Mouse (Mus musculus) lung, embryonic 14.5 days (tissue): ENCODE data around the gene Lin37. TPM values are rescaled to one million over a fixed set of nuclear protein-coding genes. Genes with fewer than 3 reads are reported as not detected.
A peak's percentile ranks its signal among the peaks of the same experiment; 100 is the strongest.

Experiments used
- ATAC-seq: fragments of 200-750 bp; cut with Nextera tagmentation; 2 replicates; pipeline ENCODE4 v1.8.0; 2017; ENCODE audit warnings: mild to moderate bottlenecking, moderate TSS enrichment, moderate library complexity; ENCODE audit not compliant: insufficient read depth
- DNase-seq: peaks from one replicate; pipeline ENCODE4 v3.0.0-alpha.2; 2015
- H3K27ac ChIP-seq: fragments of 300-500 bp; sonication (generic); 2 replicates; pipeline ENCODE4 v1.5.1; 2014; ENCODE audit warnings: low read depth, mild to moderate bottlenecking, moderate library complexity
- H3K27me3 ChIP-seq: fragments of 300-500 bp; sonication (generic); 2 replicates; pipeline ENCODE4 v1.6.1; 2014; ENCODE audit warnings: low read length, control low read depth; ENCODE audit not compliant: insufficient read depth
- H3K36me3 ChIP-seq: fragments of 300-500 bp; sonication (generic); 2 replicates; pipeline ENCODE4 v1.6.1; 2014; ENCODE audit warnings: control low read depth; ENCODE audit not compliant: insufficient read depth
- H3K4me1 ChIP-seq: fragments of 300-500 bp; sonication (generic); 2 replicates; pipeline ENCODE4 v1.6.1; 2014; ENCODE audit warnings: antibody characterized with exemption, control low read depth; ENCODE audit not compliant: insufficient read depth
- H3K4me2 ChIP-seq: fragments of 300-500 bp; sonication (generic); 2 replicates; pipeline ENCODE4 v1.6.1; 2014; ENCODE audit warnings: mild to moderate bottlenecking
- H3K4me3 ChIP-seq: fragments of 300-500 bp; sonication (generic); 2 replicates; pipeline ENCODE4 v1.5.1; 2014; ENCODE audit warnings: low read depth, low read length
- H3K9ac ChIP-seq: fragments of 300-500 bp; sonication (generic); 2 replicates; pipeline ENCODE4 v1.6.1; 2014
- H3K9me3 ChIP-seq: fragments of 300-500 bp; sonication (generic); 2 replicates; pipeline ENCODE4 v1.6.1; 2016; ENCODE audit warnings: low read depth, low read length, control low read depth
- CTCF ChIP-seq: IDR thresholded peaks from 2 replicates; pipeline ENCODE4 v1.5.1; 2016; ENCODE audit warnings: antibody characterized with exemption, low read depth
- WGBS: fragments of 180-500 bp; shearing (Covaris S2); extraction: QIAGEN DNeasy Blood & Tissue Kit; methylation state at CpG from one replicate; pipeline ENCODE4 v1.1.7; 2014; 5-methylcytosine and 5-hydroxymethylcytosine counted together
- polyA plus RNA-seq: library from polyadenylated mRNA; unstranded; fragments of >200 nt; fragmentation: Nextera tagmentation; extraction: Ambion mirVana; gene quantifications from 2 replicates; pipeline ENCODE4 v1.2.1, GENCODE M21; 2014

Gene Lin37
- polyA plus RNA-seq, 1 experiment from 2014 or later = 33.7 TPM

GRCm38 (mm10) chr7:30564970-30565571, 5.4 kb upstream of the Lin37 start, which contains the start of gene Igflr1:
Gene Igflr1, plus strand, starts transcription at chr7:30565427.
- H3K9ac ChIP-seq = no peak within 1 kb of the TSS
- ATAC-seq (no peak), DNase-seq (no peak)
- TF ChIP-seq CTCF = no peak
- H3K4me1 ChIP-seq = no peaks in the 10 kb centered on the region
- no peak within 1 kb of the TSS for H3K27ac ChIP-seq
- no peaks in the 10 kb centered on the region for H3K9me3 ChIP-seq
- 93% methylated on average over 12 of the region's 12 CpGs for WGBS
- no peaks in the 10 kb centered on the region for H3K27me3 ChIP-seq
- no peak within 1 kb of the TSS; the same call in 1 of the 2 replicates for H3K4me2 ChIP-seq
- H3K36me3 ChIP-seq = peaks cover 51% of the 10 kb centered on the region
- H3K4me3 ChIP-seq = no peak within 1 kb of the TSS

- TF ChIP-seq CTCF = no peak
- peak overlapping the region; percentile 79 for H3K4me2 ChIP-seq
- WGBS = 19% methylated on average over 6 of the region's 6 CpGs
- H3K4me1 ChIP-seq = no peaks in the 10 kb centered on the region
- peaks cover 39% of the 10 kb centered on the region for H3K36me3 ChIP-seq
- no peaks in the 10 kb centered on the region for H3K27me3 ChIP-seq
- H3K27ac ChIP-seq = peak overlapping the region; percentile 96; the same call in 1 of the 2 replicates
- H3K4me3 ChIP-seq = peak overlapping the region; percentile 79
- H3K9ac ChIP-seq = peak overlapping the region; percentile 65
- DNase-seq (no peak), ATAC-seq (no peak; the same call in 1 of the 2 replicates)
- no peaks in the 10 kb centered on the region for H3K9me3 ChIP-seq
These were observed 4.3 kb upstream of the Lin37 start for GRCm38 (mm10) chr7:30563906-30564280.

GRCm38 (mm10) chr7:30563117-30563905, 3.7 kb upstream of the Lin37 start, which contains the start of the genes U2af1l4, Gm49396 and Psenen:
Gene U2af1l4, plus strand, starts transcription at chr7:30563301.
Gene Gm49396, plus strand, starts transcription at chr7:30563344.
Gene Psenen, minus strand, starts transcription at chr7:30563627.
- Histone ChIP-seq H3K4me3 (peak within 1 kb of the TSS; percentile 79), H3K27me3 (no peaks in the 10 kb centered on the region), H3K27ac (peak within 1 kb of the TSS; percentile 96), H3K36me3 (peaks cover 33% of the 10 kb centered on the region), H3K9ac (peak within 1 kb of the TSS; percentile 65), H3K4me2 (peak within 1 kb of the TSS; percentile 79), H3K9me3 (no peaks in the 10 kb centered on the region), H3K4me1 (0 out of 2 replicates have a peak, but pooled peaks cover 5% of the 10 kb centered on the region)
- ATAC-seq = peak; percentile 87
- DNase-seq = peak; percentile 99
- TF ChIP-seq CTCF = no peak
- under 1% methylated on average over 45 of the region's 45 CpGs for WGBS

- TF ChIP-seq CTCF = no peak
- Histone ChIP-seq H3K27me3 (no peaks in the 10 kb centered on the region), H3K36me3 (peaks cover 32% of the 10 kb centered on the region), H3K9me3 (no peaks in the 10 kb centered on the region), H3K4me2 (peak overlapping the region; percentile 79), H3K27ac (peak overlapping the region; percentile 67; the same call in 1 of the 2 replicates), H3K9ac (peak overlapping the region; percentile 65), H3K4me1 (0 out of 2 replicates have a peak, but pooled peaks cover 5% of the 10 kb centered on the region), H3K4me3 (peak overlapping the region; percentile 79)
- WGBS = 2% methylated on average over 27 of the region's 27 CpGs
- ATAC-seq (0 out of 2 replicates have a peak, but pooled peaks have one; percentile 13), DNase-seq (no peak)
These were observed 3.0 kb upstream of the Lin37 start for GRCm38 (mm10) chr7:30562526-30563116.

GRCm38 (mm10) chr7:30560296-30560695, 658 bp upstream of the Lin37 start:
- WGBS = 50% methylated on average over 2 of the region's 2 CpGs
- Histone ChIP-seq H3K27ac (peak overlapping the region; percentile 60; the same call in 1 of the 2 replicates), H3K4me3 (peak overlapping the region; percentile 64; the same call in 1 of the 2 replicates), H3K9me3 (no peaks in the 10 kb centered on the region), H3K9ac (no peak overlapping the region), H3K4me2 (peak overlapping the region; percentile 95), H3K36me3 (peaks cover 30% of the 10 kb centered on the region), H3K27me3 (no peaks in the 10 kb centered on the region), H3K4me1 (0 out of 2 replicates have a peak, but pooled peaks cover 5% of the 10 kb centered on the region)
- TF ChIP-seq CTCF = no peak
- DNase-seq (no peak), ATAC-seq (no peak)

GRCm38 (mm10) chr7:30558656-30559442, 789 bp downstream of the Lin37 start:
- H3K27me3 ChIP-seq = no peaks in the 10 kb centered on the region
- DNase-seq (no peak), ATAC-seq (no peak)
- no peaks in the 10 kb centered on the region for H3K9me3 ChIP-seq
- 15% methylated on average over 12 of the region's 12 CpGs for WGBS
- peaks cover 31% of the 10 kb centered on the region for H3K36me3 ChIP-seq
- no peak for TF ChIP-seq CTCF
- H3K4me1 ChIP-seq = peaks cover 5% of the 10 kb centered on the region; the same call in 1 of the 2 replicates
- H3K4me3 ChIP-seq = peak overlapping the region; percentile 64
- H3K4me2 ChIP-seq = peak overlapping the region; percentile 95
- peak overlapping the region; percentile 75 for H3K9ac ChIP-seq
- H3K27ac ChIP-seq = peak overlapping the region; percentile 16; the same call in 1 of the 2 replicates
